Mouse (Mus musculus) 3T3-L1 (cell line): Measurements from ENCODE around the gene Scgb1c1.

ENCODE experiments used
- DNase-seq: peaks from one replicate; pipeline ENCODE4 v3.0.0-alpha.2; 2015; ENCODE audit warnings: low read depth, low spot score

Gene Scgb1c1

GRCm38 (mm10) chr7:140844905-140845665, at the start of gene Scgb1c1:
Gene Scgb1c1, plus strand, starts transcription at chr7:140845547.
- peak; percentile 88 for DNase-seq

- no peak for DNase-seq
Measured at GRCm38 (mm10) chr7:140797619-140798018, 47.7 kb upstream of the Scgb1c1 start.

- no peak for DNase-seq
Measured at GRCm38 (mm10) chr7:140798212-140798611, 47.1 kb upstream of the Scgb1c1 start.

- DNase-seq, result no peak
Measured at GRCm38 (mm10) chr7:140802629-140803028, 42.7 kb upstream of the Scgb1c1 start.

GRCm38 (mm10) chr7:140805704-140806103, 39.6 kb upstream of the Scgb1c1 start:
- DNase-seq, result peak; percentile 50

- DNase-seq, result peak; percentile 15
Measured at GRCm38 (mm10) chr7:140810496-140810895, 34.9 kb upstream of the Scgb1c1 start.

- DNase-seq, result no peak
Measured at GRCm38 (mm10) chr7:140811714-140812113, 33.6 kb upstream of the Scgb1c1 start.

GRCm38 (mm10) chr7:140812850-140813249, 32.5 kb upstream of the Scgb1c1 start:
- no peak for DNase-seq

GRCm38 (mm10) chr7:140820173-140820572, 25.2 kb upstream of the Scgb1c1 start:
- no peak for DNase-seq

GRCm38 (mm10) chr7:140821305-140821652, 24.1 kb upstream of the Scgb1c1 start:
- no peak for DNase-seq

- peak; percentile 38 for DNase-seq
Measured at GRCm38 (mm10) chr7:140821653-140822329, 23.6 kb upstream of the Scgb1c1 start, which contains the start of gene Zfp941. Gene Zfp941, minus strand, starts transcription at chr7:140822178.

GRCm38 (mm10) chr7:140822731-140823130, 22.6 kb upstream of the Scgb1c1 start:
- DNase-seq, result no peak

GRCm38 (mm10) chr7:140828171-140828881, 17.0 kb upstream of the Scgb1c1 start:
- DNase-seq, result peak; percentile 67

GRCm38 (mm10) chr7:140831447-140831846, 13.9 kb upstream of the Scgb1c1 start:
- DNase-seq, result peak; percentile 72

GRCm38 (mm10) chr7:140833341-140833740, 12.0 kb upstream of the Scgb1c1 start:
- no peak for DNase-seq

- DNase-seq, result no peak
Measured at GRCm38 (mm10) chr7:140834968-140835757, 10.2 kb upstream of the Scgb1c1 start, which contains the start of gene Urah. Gene Urah, plus strand, starts transcription at chr7:140835018.

GRCm38 (mm10) chr7:140835758-140836087, 9.6 kb upstream of the Scgb1c1 start:
- DNase-seq, result no peak

GRCm38 (mm10) chr7:140836243-140837115, 8.9 kb upstream of the Scgb1c1 start:
- no peak for DNase-seq

- no peak for DNase-seq
Measured at GRCm38 (mm10) chr7:140839556-140839955, 5.8 kb upstream of the Scgb1c1 start.
